Comparison of ENCODE assay signal across 23 mouse cellular contexts in the genomic region with DNA sequence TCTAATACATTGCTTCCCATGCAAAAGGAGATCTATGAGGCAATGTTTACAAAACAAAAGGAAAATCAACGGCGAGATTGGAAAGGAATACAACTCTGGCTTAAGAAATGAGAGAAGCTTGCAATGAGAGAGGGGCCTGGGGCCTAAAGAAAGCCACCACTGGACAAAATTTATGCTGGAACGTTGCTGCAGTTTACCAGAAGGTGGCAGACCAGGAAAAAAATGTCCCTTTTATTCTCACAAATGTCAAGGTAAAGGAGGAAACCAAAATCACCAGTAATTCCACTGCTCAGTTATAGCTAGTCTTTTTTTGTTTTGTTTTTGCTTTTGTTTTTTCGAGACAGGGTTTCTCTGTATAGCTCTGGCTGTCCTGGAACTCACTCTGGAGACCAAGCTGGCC. TPM values are rescaled to one million over a fixed set of nuclear protein-coding genes. Genes with fewer than 3 reads are reported as not detected.
A peak's percentile ranks its signal among the peaks of the same experiment; 100 is the strongest.
DNase-seq lines count a peak whose midpoint lies in the region; ATAC-seq and TF ChIP-seq lines count a peak whose summit lies in the region.
"Had no signal": no experiment of that assay in that cellular context is flagged by ENCODE, and none has a peak within 500 bp of the region (broad histone marks: within the 10 kb centered on the region; RNA-seq: fewer than 3 reads in every experiment).

No protein-coding gene starts in this region.

- CTCF ChIA-PET in Patski (lab: Charles Lee): interaction anchor here (2.1 kb wide), 1 partner anchor 11 kb away, joined by 8 read pairs; no protein-coding TSS in a partner anchor

- WGBS in kidney, postnatal 0 days: 71% methylated on average over 4 of the region's 4 CpGs
- 73% methylated on average over 4 of the region's 4 CpGs for WGBS in midbrain, postnatal 0 days
- WGBS in midbrain, embryonic 13.5 days: 76% methylated on average over 4 of the region's 4 CpGs

- H3K27me3 ChIP-seq in kidney, postnatal 0 days (ENCODE audit: insufficient read depth, low read length): no peaks in the 10 kb centered on the region
- no peaks in the 10 kb centered on the region for H3K27me3 ChIP-seq in midbrain, postnatal 0 days (ENCODE audit: insufficient read depth, low read length)
- no peaks in the 10 kb centered on the region for H3K27me3 ChIP-seq in midbrain, embryonic 13.5 days
- H3K27me3 ChIP-seq in Patski: no peaks in the 10 kb centered on the region
- H3K27me3 ChIP-seq: heart, embryonic 12.5 days; stomach, embryonic 15.5 days had no signal

- no peak overlapping the region for H3K4me3 ChIP-seq in kidney, postnatal 0 days (replicated peaks; ENCODE audit: low read depth, low read length)
- no peak overlapping the region for H3K4me3 ChIP-seq in midbrain, postnatal 0 days (ENCODE audit: low read depth, low read length)
- no peak overlapping the region for H3K4me3 ChIP-seq in midbrain, embryonic 13.5 days (replicated peaks)
- H3K4me3 ChIP-seq: heart, embryonic 12.5 days; stomach, embryonic 15.5 days had no signal

- H3K4me1 ChIP-seq in kidney, postnatal 0 days (replicated peaks; ENCODE audit: insufficient read depth, low read length): no peaks in the 10 kb centered on the region
- H3K4me1 ChIP-seq in midbrain, postnatal 0 days (ENCODE audit: insufficient read depth, low read length): no peaks in the 10 kb centered on the region
- no peaks in the 10 kb centered on the region for H3K4me1 ChIP-seq in midbrain, embryonic 13.5 days (replicated peaks)
- H3K4me1 ChIP-seq: stomach, embryonic 15.5 days had no signal

- in situ Hi-C loops in Patski (cut with MboI; ENCODE audit: low pct_unique_long_range_greater_than_20kb): loop anchor here (25.0 kb wide), 1 partner anchor 1443 kb away; no protein-coding TSS in a partner anchor

- H3K9me3 ChIP-seq in kidney, postnatal 0 days (replicated peaks; ENCODE audit: low read length): no peaks in the 10 kb centered on the region
- no peaks in the 10 kb centered on the region for H3K9me3 ChIP-seq in midbrain, postnatal 0 days (ENCODE audit: low read length)
- no peaks in the 10 kb centered on the region; the same call in 1 of the 2 replicates for H3K9me3 ChIP-seq in midbrain, embryonic 13.5 days
- H3K9me3 ChIP-seq: stomach, embryonic 15.5 days had no signal

- H3K9ac ChIP-seq in kidney, postnatal 0 days (ENCODE audit: low read depth, low read length): no peak overlapping the region
- no peak overlapping the region for H3K9ac ChIP-seq in midbrain, postnatal 0 days (replicated peaks; ENCODE audit: low read length, poor library complexity, severe bottlenecking)
- no peak overlapping the region for H3K9ac ChIP-seq in midbrain, embryonic 13.5 days (replicated peaks)
- H3K9ac ChIP-seq: heart, embryonic 12.5 days; hindbrain, embryonic 14.5 days; liver, embryonic 14.5 days; stomach, embryonic 15.5 days had no signal

- ATAC-seq in kidney, postnatal 0 days (replicated peaks; ENCODE audit: low FRiP score, low read depth): no peak
- ATAC-seq in midbrain, postnatal 0 days (ENCODE audit: low FRiP score): no peak
- ATAC-seq in midbrain, embryonic 13.5 days: no peak
- ATAC-seq in Patski: no peak
- no peak for ATAC-seq in megakaryocyte, adult 5-6 weeks (ENCODE audit: poor library complexity, severe bottlenecking)
- ATAC-seq: activated CD4-positive, CD25-positive, alpha-beta regulatory T cell, adult 4 months; forebrain, embryonic 14.5 days; midbrain, embryonic 16.5 days had no signal

- no peak overlapping the region for H3K27ac ChIP-seq in kidney, postnatal 0 days
- no peak overlapping the region for H3K27ac ChIP-seq in midbrain, postnatal 0 days (ENCODE audit: low read depth, low read length)
- H3K27ac ChIP-seq in midbrain, embryonic 13.5 days: no peak overlapping the region
- H3K27ac ChIP-seq: hindbrain, embryonic 14.5 days; liver, embryonic 14.5 days; stomach, embryonic 15.5 days had no signal

- POLR2A ChIA-PET in Patski (lab: Charles Lee): no interaction called here

- H3K4me2 ChIP-seq in kidney, postnatal 0 days (ENCODE audit: low read length): no peak overlapping the region
- no peak overlapping the region for H3K4me2 ChIP-seq in midbrain, postnatal 0 days (ENCODE audit: low read depth, low read length, poor library complexity, severe bottlenecking)
- no peak overlapping the region for H3K4me2 ChIP-seq in midbrain, embryonic 13.5 days (replicated peaks)
- H3K4me2 ChIP-seq: heart, embryonic 12.5 days; hindbrain, embryonic 14.5 days; stomach, embryonic 15.5 days had no signal

- peaks cover 25% of the 10 kb centered on the region for H3K36me3 ChIP-seq in kidney, postnatal 0 days (ENCODE audit: insufficient read depth, low read length)
- peaks cover 32% of the 10 kb centered on the region for H3K36me3 ChIP-seq in midbrain, postnatal 0 days (ENCODE audit: insufficient read depth, low read length)
- peaks cover 49% of the 10 kb centered on the region for H3K36me3 ChIP-seq in midbrain, embryonic 13.5 days

- peak; percentile 54 for TF ChIP-seq CTCF in kidney, postnatal 0 days (IDR thresholded peaks at IDR 0.05; ENCODE audit: low read depth)
- peak; percentile 61 for TF ChIP-seq CTCF in midbrain, postnatal 0 days (IDR thresholded peaks at IDR 0.05)
- peak; percentile 41 for TF ChIP-seq CTCF in Patski (IDR thresholded peaks at IDR 0.05)

- peak; percentile 33 for DNase-seq in kidney, postnatal 0 days (ENCODE audit: low spot score)
- DNase-seq in kidney, postnatal 4 days: no peak
- peak; percentile 13 for DNase-seq in midbrain, postnatal 0 days (ENCODE audit: low spot score)
- DNase-seq in Patski (ENCODE audit: low read depth, low spot score): no peak
- DNase-seq in urinary bladder, postnatal 10 days (ENCODE audit: low spot score): no peak
- DNase-seq: adrenal gland, adult 8-10 months; cerebellum, adult 18-20 months; cerebellum, postnatal 25 days; gastrocnemius, postnatal 14 days; heart, adult 11 months; heart, postnatal 14 days; kidney, adult 8-10 months; kidney, postnatal 14 days; thymus, adult 18-20 months had no signal

RNA-seq across cellular contexts. Expression of a gene that starts 17.0 kb away (rescaled TPM):
- 31.0 and 34.5 TPM in 2 replicates for polyA plus RNA-seq in kidney, postnatal 0 days (2015; fragmentation: Nextera tagmentation; extraction: Ambion mirVana)
- total RNA-seq in midbrain, postnatal 0 days (2014; rRNA removed): 45.2 and 66.6 TPM in 2 replicates
- polyA plus RNA-seq in midbrain, postnatal 0 days (2015; fragmentation: Nextera tagmentation; extraction: Ambion mirVana): 35.0 and 36.3 TPM in 2 replicates
- 56.6 and 59.8 TPM in 2 replicates for polyA plus RNA-seq in midbrain, embryonic 13.5 days (2015; fragmentation: Nextera tagmentation; extraction: Ambion mirVana)
- 51.0 TPM for polyA plus RNA-seq in Patski (2021)
- 42.3 and 52.2 TPM in 2 replicates for total RNA-seq in megakaryocyte, adult 5-6 weeks (2015)
- 23.3 and 32.1 TPM in 2 replicates for total RNA-seq in megakaryocyte, adult 5-6 weeks (2017)

RNA-seq across cellular contexts. Expression of a gene that starts 17.3 kb away (rescaled TPM):
- 103 and 117 TPM in 2 replicates for polyA plus RNA-seq in kidney, postnatal 0 days (2015; fragmentation: Nextera tagmentation; extraction: Ambion mirVana)
- 95.1 and 102 TPM in 2 replicates for total RNA-seq in midbrain, postnatal 0 days (2014; rRNA removed)
- 85.0 TPM in 2 replicates for polyA plus RNA-seq in midbrain, postnatal 0 days (2015; fragmentation: Nextera tagmentation; extraction: Ambion mirVana)
- polyA plus RNA-seq in midbrain, embryonic 13.5 days (2015; fragmentation: Nextera tagmentation; extraction: Ambion mirVana): 132 and 133 TPM in 2 replicates
- polyA plus RNA-seq in Patski (2021): 119 TPM
- total RNA-seq in megakaryocyte, adult 5-6 weeks (2015): 62.1 and 65.4 TPM in 2 replicates
- 73.0 and 114 TPM in 2 replicates for total RNA-seq in megakaryocyte, adult 5-6 weeks (2017)

Comparison
In these comparisons a context has a peak if more than half of its experiments do, and no peak if none do; other contexts are left out.
1. DNase-seq: peak in kidney, postnatal 0 days (single experiment) and midbrain, postnatal 0 days (single experiment); none in kidney, postnatal 4 days (0 of 2), Patski (single experiment) and urinary bladder, postnatal 10 days (single experiment).
2. Peak in every context shown above with its lines, with median percentiles within 50 percentile points of each other: CTCF ChIP-seq.